Mouse (Mus musculus) cerebellum, adult 11-12 months (tissue): ENCODE measurements around the gene Efna1.
A peak's percentile ranks its signal among the peaks of the same experiment; 100 is the strongest.

Experiments used
- DNase-seq: peaks from one replicate; pipeline ENCODE4 v3.0.0; 2022

Efna1 gene

DNA sequence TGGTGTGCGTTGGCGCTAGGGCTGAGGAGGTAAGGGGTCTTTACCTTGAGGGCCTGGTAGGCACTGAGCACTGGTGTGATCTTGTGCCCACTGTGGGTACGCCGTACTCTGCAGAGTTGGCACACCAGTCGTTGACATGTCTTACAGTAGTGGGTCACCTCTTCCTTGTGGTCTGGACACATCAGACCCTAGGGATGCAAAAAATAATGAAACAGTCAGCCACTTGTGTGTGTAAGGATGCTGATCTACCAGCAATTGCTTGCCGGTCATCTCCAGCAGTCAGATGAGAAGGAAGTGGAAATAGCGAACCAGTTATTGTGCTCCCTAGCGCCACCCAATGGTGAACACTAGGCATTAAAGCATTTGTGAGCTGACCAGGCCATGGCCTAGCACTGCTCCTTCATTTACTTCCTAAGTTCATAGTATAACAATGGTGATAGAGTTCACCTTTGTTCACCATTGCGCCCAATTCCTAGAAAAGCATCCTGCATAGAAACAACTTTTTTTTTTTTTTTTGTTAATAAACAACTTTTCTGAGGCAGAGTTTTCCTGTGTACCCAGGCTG lies 38.5 kb downstream of the Efna1 start:
- peak; percentile 70 for DNase-seq

DNA sequence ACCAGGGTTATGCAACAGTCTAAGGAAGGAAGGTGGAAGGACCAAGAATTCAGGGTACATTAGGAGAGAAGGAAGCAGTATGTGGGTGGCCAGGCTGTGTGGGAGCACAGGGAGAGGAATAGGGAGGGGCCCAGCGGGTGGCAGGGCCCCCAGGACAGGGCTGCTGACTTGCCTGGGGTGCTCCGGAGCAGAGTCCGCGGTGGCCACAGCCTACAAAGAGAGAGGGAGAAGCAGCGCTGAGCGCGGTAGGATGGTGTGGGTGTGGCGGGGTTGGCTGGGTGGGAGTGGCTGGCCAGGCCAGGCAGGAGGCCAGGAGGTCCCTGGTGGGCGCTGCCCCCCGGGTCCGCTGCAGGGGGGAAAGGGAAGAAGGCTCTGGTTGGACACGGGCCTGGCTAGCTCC lies 42.4 kb downstream of the Efna1 start:
- DNase-seq: no peak

DNA sequence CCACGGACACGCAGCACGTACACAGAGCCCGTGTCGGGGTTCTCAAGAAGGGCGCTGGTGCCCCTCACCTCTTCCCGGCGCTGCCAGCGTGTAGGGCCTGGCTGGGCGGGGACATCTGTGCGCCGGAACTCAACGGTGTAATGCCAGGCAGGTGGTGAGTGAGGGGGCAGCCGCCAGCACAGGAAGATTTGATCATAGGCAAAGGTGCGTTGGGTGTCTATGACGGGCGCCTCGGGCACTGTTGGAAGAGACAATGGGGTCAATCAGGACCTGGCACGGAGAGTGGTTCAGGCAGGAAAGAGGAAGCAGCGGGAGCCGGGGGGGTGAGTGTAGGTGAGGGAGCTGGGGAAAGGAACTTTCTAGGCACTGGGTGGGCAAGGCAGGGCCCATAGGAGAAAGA lies 43.3 kb downstream of the Efna1 start:
- DNase-seq: no peak

DNA sequence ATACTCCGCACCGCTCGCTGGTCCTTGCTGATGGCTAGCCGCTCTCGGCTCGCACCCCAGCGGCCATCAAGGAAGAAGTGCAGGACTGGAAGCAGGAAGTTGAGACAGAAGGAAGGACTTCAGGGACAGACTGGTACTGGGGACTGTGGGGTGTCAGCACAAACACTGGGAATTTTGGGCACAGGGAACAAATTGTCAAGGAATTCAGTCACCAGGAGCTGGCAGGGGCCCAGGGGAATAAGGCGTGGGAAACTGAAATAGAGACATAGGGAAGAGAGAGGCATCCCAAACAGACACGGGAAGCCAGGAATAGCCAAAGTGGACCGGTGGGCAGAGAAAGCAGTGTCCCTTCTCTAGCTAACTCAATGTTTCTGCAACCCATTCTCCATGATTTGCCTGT lies 44.4 kb downstream of the Efna1 start:
- no peak for DNase-seq

DNA sequence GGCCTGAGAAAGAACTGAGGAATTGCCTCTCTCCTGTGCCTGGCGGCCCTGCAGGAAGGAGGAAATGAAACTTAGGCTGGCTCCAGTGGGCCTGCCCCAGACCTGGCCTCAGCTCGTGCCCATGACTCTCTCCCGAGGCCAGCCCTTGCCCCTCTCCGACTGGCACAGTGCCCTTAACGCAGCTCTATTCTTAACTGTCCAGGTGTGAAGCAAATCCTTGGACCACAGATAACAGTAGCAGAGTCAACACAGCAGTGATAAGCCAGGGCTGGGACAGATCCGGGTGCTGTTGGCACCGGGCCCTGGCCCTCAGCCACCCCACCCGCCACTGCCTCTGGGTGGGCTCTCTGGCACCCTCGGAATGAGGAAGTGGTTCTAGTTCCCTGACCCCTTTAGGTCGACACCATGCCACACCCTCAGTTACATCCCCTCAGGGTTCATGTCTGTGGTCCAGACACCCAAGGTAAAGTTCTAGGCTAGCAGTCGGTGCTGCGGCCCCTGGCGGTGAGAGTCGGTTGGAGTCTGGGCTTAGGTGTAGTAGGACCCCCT lies 47.3 kb downstream of the Efna1 start:
- no peak for DNase-seq

DNA sequence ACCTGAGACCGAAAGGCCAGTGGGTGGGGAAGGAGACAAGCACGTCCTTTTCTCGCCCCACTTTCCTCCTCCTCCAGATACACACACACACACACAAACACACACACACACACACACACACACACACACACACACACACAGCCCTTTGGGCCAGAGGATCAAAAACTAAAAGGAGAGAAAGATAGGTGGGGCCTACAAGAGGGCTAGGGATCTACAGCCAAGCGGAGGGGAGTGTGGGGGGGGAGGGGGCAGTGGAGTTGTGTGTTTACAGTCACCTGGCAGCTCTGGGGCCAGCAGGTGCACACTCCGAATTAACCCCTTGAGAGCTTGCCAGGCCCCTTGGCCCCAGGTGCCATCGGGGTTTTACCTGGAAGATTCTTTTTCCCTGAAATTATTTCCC lies 48.3 kb downstream of the Efna1 start:
- DNase-seq: no peak

DNA sequence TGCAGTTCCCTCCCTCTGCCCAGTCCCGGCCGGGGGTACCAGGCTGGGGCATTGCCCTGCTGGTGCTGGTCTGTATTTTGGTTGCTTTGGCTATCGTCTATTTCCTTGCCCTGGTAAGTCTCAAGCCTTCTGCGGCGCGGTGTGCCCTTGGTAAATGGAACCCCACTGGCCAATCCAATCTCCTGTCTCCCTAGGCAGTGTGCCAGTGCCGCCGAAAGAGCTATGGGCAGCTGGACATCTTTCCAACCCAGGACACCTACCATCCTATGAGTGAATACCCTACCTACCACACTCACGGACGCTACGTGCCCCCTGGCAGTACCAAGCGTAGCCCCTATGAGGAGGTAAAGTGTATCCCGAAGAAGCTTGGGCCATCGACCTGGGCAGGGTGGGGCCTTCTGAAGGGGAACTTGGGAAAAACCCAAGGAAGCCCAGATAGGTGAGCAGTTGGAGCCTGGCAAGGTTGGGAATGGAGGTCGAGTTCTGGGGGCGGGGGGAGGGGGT lies 49.1 kb downstream of the Efna1 start:
- no peak for DNase-seq

DNA sequence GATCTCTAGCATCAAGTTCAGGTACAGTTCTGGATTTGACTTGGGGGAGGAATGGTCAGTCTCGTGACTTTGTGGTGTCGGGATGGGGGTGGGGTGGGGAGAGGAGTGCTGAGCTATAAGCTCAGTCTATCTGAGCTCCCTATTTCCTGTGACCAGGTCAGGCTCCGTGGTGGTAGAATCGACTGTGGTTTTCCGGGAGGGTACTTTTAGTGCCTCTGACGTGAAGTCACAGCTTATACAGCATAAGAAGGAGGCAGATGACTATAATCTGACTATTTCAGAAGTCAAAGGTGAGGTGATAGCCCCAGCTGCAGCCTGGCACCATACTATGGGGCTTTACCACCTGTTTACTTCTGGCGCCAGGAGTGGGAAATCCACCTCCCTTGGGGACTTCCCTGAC lies 49.6 kb downstream of the Efna1 start:
- no peak for DNase-seq

DNA sequence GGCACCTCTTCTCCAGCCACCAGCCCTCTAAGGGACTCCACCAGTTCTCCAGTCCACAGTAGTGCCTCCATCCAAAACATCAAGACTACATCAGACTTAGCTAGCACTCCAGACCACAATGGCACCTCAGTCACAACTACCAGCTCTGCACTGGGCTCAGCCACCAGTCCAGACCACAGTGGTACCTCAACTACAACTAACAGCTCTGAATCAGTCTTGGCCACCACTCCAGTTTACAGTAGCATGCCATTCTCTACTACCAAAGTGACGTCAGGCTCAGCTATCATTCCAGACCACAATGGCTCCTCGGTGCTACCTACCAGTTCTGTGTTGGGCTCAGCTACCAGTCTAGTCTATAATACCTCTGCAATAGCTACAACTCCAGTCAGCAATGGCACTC lies 50.4 kb downstream of the Efna1 start:
- DNase-seq: no peak

DNA sequence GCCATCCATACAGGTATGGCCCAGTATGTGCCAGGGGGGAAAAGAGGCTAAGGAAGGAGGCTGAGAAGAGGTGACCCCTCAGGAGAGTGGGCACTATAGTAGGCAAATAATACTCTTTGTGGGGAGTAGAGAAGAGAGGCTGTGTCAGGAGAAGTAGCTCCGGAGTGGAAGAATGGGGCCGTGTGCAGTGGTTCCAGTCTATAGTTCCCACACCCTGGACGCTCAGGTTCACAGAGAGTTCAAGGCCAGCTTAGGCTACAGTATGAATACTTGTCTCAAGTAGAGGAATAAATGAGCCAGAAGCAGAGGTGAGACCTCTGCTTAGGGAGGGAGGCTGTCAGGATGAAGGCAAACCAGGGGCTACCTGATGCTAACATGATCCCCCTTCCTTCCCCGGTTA lies 51.7 kb downstream of the Efna1 start:
- no peak for DNase-seq

DNA sequence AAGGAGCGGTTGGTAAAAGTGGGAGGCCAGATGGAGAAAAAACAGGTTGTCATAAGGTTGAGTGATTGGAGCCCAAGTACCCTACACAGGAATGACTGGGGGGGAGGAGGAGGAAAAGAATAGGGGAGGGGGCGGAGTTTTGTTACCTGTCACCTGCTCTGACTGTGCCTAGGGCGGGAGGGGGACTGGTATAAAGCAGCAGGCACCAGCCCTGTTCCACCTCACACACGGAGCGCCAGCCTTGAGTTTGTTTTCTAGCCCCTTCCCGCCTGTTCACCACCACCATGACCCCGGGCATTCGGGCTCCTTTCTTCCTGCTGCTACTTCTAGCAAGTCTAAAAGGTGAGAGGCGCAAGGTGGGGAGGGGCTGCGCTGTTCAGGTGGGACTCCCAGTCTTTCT lies 52.1 kb downstream of the Efna1 start, which contains the start of gene Muc1:
Muc1 (plus strand) TSS at position 222 of the 400 bp plus-strand sequence.
- no peak for DNase-seq

DNA sequence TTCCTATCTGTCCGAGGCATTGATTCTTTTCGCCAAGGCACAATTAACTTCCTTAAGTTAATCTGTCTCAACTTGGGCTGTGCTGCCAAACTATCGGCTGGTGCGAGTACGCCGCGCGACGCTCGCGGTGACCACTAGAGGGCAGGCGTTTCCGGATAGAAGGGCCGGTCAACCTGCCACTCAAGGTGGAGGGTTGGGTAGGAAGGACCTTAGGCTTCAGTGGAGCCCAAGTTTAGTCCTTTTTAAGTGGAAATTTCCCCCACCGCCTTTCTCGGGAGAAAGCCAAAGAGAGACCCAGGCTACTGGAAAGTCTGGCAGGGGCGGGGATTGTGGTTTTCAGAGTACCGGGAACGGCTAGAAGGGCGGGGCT lies 52.8 kb downstream of the Efna1 start:
- peak; percentile 77 for DNase-seq

DNA sequence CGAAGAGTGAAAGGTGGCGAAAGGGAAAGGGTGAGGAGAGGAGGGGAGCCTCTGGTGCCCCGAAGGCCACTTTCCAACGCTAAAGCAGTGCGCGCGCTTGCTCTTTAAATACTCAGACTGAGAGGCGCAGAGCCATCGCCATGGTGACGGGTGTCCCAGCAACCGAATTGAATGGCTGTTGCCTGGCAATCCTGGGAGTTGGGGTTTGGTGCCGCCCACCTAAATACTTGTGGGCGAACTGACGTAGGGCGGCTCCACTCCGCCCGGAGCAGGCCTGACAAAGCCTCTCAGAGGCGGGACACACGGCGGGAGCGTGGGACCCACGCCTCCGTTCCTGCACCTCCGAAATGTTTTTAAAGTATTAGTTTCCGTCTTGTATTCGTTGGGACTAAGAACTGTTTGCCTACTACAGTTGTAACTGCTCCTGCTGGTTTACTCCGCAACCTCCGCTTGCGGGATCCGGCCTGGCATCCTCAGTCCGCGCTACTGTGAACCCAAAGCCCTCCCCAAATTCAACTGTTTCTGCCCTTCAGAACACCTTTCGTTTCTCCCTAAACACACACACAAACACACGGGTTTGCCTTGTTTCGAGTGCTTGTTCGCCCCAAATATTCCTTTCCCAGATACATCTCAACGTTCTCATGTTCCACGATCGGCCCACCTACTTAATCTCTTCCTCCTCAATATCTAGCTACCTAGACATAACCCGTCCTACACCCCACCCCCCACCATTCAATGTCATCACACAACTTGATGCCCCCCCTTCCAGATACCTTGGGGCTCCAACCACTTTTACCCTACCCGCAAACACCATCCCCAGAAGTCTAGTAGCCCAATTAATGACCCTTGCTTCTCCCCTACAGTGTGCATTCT lies 53.4 kb downstream of the Efna1 start:
- no peak for DNase-seq

DNA sequence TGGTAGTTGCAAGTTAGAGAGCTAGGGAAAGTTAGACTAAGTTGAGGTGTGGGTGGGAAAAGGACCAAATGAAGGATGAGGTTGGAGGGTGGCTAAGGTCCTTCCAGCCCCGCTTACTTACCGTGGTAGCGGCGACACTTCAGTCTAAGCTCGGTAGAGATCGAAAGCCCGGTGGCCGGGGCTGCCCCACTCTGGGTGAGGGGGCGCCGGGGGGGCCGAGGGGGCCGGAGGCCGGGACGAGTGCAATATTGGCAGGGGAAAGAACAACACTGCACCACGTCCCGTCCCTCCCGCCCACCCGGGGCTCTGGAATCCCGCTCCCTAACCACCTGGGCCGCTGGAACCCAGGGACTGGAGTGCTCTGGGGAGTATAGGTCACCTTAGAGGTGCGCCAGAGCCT lies 54.0 kb downstream of the Efna1 start, which contains the start of gene Mtx1:
Mtx1 (minus strand) TSS at position 189 of the 400 bp plus-strand sequence.
- no peak for DNase-seq

DNA sequence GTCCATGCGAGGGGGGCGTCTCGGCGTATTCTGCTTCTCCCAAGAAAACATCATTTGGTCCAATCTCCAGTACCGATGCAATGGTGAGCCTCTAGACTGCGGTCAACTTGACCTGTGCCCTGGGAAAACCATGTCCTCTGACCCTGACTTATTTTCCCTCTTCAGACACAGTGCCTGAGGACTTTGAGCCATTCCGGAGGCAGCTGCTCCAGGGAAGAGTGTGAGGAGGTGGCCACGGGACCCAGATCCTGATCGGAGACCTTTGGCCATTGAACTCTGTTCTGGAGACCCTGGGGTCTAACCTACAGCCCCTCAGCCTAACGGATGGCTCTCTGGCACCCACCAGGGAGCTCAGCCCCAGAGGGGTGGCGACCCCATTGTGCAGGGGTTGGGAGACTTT lies 54.6 kb downstream of the Efna1 start:
- DNase-seq: no peak

DNA sequence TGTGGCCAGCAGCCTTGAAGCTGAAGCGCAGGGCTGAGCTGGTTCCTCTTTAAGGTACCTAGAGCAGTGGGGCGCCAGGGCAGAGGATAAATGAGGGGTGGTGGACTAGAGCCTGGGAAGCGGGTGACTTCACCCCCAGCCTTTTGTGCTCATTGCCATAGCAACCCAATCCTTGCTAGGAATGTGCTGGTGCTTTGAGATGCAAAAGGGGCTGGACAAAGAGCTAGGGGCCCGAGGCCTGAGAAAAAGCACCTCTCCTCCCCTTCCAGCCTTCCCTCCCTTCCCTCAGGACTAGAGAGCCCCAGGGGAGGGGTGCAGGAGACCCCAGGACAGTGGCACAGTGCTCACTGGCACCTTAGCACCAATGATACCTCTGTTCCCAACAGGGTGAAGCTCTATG lies 55.0 kb downstream of the Efna1 start:
- DNase-seq: no peak

DNA sequence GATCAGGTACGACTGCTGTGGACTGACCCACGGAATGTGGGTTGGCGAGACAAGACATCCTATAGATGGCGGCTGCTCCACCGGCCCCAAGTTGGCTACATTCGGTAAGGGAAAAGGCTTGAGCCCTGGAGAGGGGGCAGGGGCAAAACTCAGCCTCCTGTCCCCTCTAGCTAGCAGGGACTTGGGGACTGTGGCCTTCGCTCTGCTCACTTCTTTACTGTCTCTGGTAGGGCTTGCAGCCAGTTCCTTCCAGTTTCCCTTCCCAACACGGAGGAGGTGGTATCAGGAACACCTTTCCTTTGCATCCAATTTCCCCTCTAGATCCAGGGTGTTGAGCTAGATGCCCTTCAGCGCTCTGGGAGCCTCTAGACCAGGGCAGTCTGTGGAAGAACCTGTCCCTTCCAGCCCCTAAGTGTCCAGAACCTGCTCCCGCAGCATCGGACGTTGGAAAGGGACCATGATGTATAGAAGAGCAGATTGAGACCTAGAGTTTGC lies 55.6 kb downstream of the Efna1 start:
- no peak for DNase-seq

DNA sequence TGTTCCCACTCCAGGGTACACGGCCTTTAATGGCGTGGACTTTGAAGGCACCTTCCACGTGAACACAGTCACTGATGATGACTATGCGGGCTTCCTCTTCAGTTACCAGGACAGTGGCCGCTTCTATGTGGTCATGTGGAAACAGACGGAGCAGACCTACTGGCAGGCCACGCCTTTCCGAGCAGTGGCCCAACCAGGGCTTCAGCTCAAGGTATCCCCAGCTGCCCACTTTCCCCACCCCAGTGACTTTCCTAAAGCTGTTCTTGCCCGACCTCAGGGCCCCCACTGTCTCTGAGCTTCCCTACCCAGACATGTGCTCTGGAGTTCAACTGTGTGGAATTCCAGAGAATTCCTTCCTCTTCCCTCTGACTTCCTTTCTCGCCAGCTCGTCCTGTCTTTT lies 56.1 kb downstream of the Efna1 start:
- DNase-seq: no peak
